Mouse (Mus musculus): ENCODE data around the gene Gm28845. TPM values are rescaled to one million over a fixed set of nuclear protein-coding genes. Genes with fewer than 3 reads are reported as not detected.

Gene Gm28845
- polyA plus RNA-seq, 1 experiment, result not detected

DNA sequence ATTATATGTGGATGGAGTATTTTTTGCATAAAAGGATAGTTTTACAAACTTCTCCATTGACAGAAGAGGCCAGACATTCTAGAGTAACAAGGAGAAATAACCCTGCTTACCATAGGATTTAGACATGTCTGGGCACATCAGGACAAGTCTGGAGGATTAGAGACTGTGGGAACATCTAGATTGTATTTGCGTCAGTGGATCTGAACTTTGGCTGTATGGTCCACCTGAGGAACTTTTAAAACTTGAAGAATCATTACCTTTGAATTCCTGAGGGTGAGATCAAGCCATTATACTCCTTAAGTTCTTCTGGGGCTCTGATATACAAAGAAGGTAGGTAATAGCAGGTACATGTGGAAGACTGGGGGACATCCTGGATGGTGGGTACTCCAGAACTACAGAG is 12.3 kb upstream of the Gm28845 start:
- H3K4me3 ChIP-seq (ENCODE audit: insufficient read depth, low read length), result no peak overlapping the region
- no peaks in the 10 kb centered on the region for H3K4me1 ChIP-seq (ENCODE audit: control insufficient read depth, insufficient read depth, low read length)
- TF ChIP-seq POLR2A (IDR thresholded peaks at IDR 0.05; ENCODE audit: low read depth, low read length) (no peak), CTCF (IDR thresholded peaks at IDR 0.05; ENCODE audit: borderline replicate concordance, insufficient read depth, low read length) (no peak)

DNA sequence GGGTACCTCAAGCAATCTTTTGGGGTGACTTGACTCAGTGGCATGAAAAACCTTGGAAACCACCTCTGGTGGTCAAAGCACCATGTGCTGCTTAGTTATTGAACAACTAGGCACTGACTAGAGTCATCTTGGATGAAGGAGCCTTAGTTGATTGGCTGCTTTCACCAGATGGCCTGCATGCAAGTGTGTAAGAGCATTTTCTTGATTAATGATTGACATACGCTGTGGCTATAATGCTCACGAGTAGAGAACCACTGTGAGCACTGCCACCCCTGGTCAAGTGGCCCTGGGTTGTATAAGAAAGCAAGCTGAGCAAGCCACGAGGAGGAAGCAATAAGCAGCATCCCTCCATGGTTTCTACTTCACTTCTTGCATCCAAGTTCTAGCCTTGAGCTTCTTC is 10.9 kb upstream of the Gm28845 start:
- no peak for TF ChIP-seq CTCF (IDR thresholded peaks at IDR 0.05; ENCODE audit: borderline replicate concordance, insufficient read depth, low read length)
- no peak for TF ChIP-seq POLR2A (IDR thresholded peaks at IDR 0.05; ENCODE audit: low read depth, low read length)
- H3K4me3 ChIP-seq (ENCODE audit: insufficient read depth, low read length), result no peak overlapping the region
- no peaks in the 10 kb centered on the region for H3K4me1 ChIP-seq (ENCODE audit: control insufficient read depth, insufficient read depth, low read length)
- H3K27ac ChIP-seq (ENCODE audit: insufficient read depth, low read length), result no peak overlapping the region

More for the DNA sequence above, 12.3 kb upstream of the Gm28845 start:
- no peak overlapping the region for H3K27ac ChIP-seq (ENCODE audit: insufficient read depth, low read length)

DNA sequence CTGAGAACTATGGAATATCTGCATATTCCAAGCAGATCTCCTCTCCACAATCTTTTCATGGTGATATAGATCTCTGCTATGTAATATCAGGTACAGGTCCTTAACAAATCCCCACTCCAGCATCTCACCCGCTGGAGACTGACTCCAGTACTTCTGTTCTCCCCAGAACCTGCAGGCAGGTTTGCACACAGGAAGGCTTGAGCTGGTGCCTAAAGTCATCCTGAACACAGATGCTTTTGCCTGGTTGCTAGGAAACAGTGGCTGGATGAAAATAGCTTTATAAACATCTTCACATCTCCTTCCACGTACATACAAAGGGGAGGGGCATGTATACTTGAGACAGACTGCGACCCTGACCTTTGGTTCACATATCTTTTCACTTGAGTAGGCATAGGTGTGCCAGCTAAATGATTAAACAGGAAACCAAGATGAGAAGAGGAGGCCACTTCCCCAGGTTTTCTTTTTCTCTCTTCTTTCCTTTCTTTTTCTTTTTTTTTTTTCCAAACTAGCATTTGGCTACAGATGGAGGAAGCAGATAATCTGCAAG is 10.3 kb upstream of the Gm28845 start:
- Histone ChIP-seq H3K27ac (ENCODE audit: insufficient read depth, low read length) (no peak overlapping the region), H3K4me1 (ENCODE audit: control insufficient read depth, insufficient read depth, low read length) (no peaks in the 10 kb centered on the region), H3K4me3 (ENCODE audit: insufficient read depth, low read length) (no peak overlapping the region)
- TF ChIP-seq POLR2A (IDR thresholded peaks at IDR 0.05; ENCODE audit: low read depth, low read length) (no peak), CTCF (IDR thresholded peaks at IDR 0.05; ENCODE audit: borderline replicate concordance, insufficient read depth, low read length) (no peak)

DNA sequence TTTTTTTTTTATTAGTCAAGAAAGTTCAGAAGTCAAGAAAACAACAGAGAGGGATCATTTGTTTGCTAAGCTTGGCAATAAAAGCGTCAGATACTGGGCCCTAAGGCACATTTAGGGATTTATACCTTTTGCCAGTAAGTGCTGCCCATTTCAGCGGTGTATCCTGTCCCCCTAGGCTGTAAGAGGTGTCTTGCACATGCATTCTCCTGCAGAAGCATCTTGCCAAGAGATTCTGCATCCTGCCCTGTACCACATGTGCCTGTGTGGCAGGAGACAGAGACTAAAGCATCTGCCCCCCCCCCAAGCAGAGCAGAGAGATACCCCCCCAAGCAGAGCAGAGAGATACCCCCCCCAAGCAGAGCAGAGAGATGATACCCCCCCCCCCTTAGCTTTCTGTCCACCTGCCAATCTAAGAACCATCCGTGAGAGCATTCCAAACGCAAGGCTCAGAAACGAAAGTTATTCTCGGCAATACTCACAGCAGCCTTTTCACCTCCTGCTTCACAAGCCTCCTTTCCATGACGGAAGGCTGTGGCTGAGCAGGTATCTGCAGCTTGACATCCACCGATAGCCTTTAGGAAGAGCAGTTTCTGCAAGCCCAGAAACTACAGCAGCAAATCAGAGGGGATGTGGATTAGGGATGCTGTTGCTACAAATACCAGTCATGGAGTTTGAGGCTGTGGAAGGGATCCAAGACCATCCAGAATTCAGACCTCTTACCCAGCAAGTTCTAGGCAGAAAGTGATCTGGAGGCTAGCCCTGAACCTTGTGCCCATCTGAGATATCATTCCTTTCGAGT is 3.4 kb upstream of the Gm28845 start, which contains the start of gene D630023F18Rik:
Gene D630023F18Rik (minus strand): TSS at position 641 of the 799 bp plus-strand sequence.
- Histone ChIP-seq H3K4me1 (ENCODE audit: control insufficient read depth, insufficient read depth, low read length) (no peaks in the 10 kb centered on the region), H3K4me3 (ENCODE audit: insufficient read depth, low read length) (peak within 1 kb of the TSS; percentile 18), H3K27ac (ENCODE audit: insufficient read depth, low read length) (no peak within 1 kb of the TSS)
- TF ChIP-seq CTCF (IDR thresholded peaks at IDR 0.05; ENCODE audit: borderline replicate concordance, insufficient read depth, low read length) (no peak), POLR2A (IDR thresholded peaks at IDR 0.05; ENCODE audit: low read depth, low read length) (no peak)

DNA sequence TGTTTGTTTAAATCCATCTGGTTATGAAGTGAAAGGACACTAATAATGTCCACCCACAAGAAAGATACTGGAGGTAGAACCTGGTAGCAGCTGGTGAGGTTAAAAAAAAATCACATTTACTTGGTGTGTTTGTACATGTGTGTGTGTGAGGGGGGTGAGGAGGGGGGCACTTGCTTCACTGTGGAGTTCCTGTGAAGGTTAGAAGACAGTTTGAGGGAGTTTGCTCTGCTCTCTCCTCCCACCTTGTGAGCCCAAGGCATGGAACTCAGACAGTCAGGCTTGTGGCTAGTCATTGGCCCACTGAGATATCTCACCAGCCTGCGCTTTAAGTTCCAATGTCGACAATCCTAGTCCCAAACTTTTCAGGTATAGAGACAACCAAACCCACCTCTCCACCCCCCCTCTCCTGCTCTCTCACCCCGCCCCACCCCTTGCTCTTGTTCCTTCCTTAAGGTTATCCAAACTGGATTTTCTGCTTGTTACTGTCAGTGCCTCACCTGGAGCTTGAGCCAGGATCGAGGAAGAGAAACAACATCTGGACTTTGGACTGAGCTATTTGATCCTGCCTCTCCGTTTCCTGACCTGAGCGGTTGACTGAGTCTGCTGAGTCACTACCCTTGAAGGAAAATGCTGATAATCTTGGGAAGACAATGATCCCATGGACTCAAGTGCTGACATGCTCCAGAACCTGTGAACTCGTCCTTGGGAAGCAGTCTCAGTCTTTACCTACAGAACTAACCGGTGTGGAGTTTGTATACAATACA is 1.0 kb downstream of the Gm28845 start:
- no peak overlapping the region for H3K4me3 ChIP-seq (ENCODE audit: insufficient read depth, low read length)
- H3K4me1 ChIP-seq (ENCODE audit: control insufficient read depth, insufficient read depth, low read length), result no peaks in the 10 kb centered on the region
- H3K27ac ChIP-seq (ENCODE audit: insufficient read depth, low read length), result no peak overlapping the region
- TF ChIP-seq CTCF (IDR thresholded peaks at IDR 0.05; ENCODE audit: borderline replicate concordance, insufficient read depth, low read length) (no peak), POLR2A (IDR thresholded peaks at IDR 0.05; ENCODE audit: low read depth, low read length) (no peak)

DNA sequence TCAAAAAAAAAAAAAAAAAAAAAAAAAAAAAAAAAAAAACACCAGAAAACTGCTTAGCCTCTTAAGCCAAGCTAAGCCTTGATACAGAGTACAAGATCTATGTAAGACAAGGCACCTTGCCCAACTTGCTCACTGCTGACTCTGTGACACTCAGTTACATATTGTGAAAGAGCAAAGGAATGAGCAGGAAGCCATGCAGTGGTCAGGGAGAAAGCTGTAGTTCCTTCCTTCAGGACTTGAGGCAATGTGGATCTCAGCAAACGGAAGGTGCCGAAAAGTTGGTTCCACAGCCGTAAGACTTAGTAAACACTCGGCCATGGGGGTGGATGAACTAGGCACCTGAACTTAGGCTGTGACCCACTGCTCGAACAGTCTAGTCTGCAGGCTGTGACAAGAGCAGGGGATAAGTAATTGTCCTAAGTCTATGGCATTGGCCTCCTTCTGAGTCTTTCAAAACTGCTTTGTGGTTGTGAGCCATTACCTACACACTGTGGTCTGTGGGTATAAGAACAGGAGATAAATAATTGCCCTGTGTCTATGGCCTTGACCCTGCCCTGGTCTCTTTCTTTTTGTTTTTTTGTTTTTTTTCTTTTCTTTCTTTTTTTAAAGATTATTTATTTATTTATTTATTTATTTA is 5.7 kb downstream of the Gm28845 start:
- H3K4me1 ChIP-seq (ENCODE audit: control insufficient read depth, insufficient read depth, low read length), result no peaks in the 10 kb centered on the region
- no peak for TF ChIP-seq CTCF (IDR thresholded peaks at IDR 0.05; ENCODE audit: borderline replicate concordance, insufficient read depth, low read length)
- no peak for TF ChIP-seq POLR2A (IDR thresholded peaks at IDR 0.05; ENCODE audit: low read depth, low read length)
- no peak overlapping the region for H3K4me3 ChIP-seq (ENCODE audit: insufficient read depth, low read length)
- H3K27ac ChIP-seq (ENCODE audit: insufficient read depth, low read length), result no peak overlapping the region

DNA sequence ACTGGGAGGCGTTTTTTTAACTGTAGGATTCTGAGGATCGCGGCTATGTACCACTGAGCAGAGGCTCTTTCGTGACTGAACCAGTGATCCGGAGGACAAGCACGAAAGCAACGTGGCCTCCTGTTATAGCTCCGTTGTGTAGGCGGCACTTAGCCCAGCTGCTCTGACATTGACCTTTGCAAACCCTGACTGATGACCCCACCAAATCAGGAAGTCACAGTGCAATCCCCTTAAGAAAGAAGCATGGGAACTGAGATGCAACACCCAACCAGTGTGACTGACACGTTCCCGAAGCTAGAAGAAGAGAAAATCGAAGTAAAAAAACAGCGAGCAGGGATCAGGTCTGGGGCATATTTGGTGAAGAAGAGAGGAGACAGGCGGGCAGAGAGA is 6.6 kb downstream of the Gm28845 start:
- no peak overlapping the region for H3K27ac ChIP-seq (ENCODE audit: insufficient read depth, low read length)
- no peak overlapping the region for H3K4me3 ChIP-seq (ENCODE audit: insufficient read depth, low read length)
- no peaks in the 10 kb centered on the region for H3K4me1 ChIP-seq (ENCODE audit: control insufficient read depth, insufficient read depth, low read length)
- TF ChIP-seq POLR2A (IDR thresholded peaks at IDR 0.05; ENCODE audit: low read depth, low read length), result no peak
- TF ChIP-seq CTCF (IDR thresholded peaks at IDR 0.05; ENCODE audit: borderline replicate concordance, insufficient read depth, low read length), result no peak

DNA sequence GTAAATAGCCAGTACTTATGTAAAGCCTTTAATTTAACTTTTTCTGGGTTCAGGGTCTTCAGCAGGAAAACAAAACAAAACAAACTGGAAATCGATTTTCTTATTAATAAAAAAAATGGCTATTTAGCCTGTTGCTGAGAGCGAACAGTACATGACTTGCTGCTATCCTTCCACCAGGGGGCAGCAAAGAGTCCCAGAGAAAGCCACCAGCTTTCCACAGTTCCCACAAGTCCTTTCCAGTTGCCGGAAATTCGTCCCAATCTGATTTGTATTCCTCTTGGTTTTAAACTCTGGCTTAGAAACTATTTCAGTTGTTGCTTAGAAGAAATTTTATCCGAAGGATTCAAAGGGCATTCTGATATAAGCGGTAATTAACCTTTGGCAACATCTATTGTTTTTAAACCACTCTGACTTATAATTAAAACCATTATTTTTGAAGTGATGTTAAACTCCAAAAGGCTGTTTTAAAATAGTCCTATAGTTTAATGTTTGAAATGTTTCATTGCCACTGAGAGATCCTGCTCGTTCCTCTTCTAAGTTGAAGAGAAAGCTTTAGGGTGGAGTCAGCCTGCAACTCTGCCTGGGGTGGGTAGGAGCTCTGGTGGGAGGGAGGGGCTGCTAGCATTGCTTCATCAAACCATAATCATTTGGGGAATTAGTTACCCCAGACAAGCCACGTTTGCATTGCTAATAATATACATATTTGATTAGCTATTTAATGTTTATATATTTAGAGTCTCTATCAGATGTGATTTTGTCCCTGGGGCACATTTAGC is 7.1 kb downstream of the Gm28845 start:
- H3K4me3 ChIP-seq (ENCODE audit: insufficient read depth, low read length), result no peak overlapping the region
- TF ChIP-seq POLR2A (IDR thresholded peaks at IDR 0.05; ENCODE audit: low read depth, low read length), result no peak
- peak; percentile 52; the same call in 1 of the 2 replicates for TF ChIP-seq CTCF (IDR thresholded peaks at IDR 0.05; ENCODE audit: borderline replicate concordance, insufficient read depth, low read length)
- no peaks in the 10 kb centered on the region for H3K4me1 ChIP-seq (ENCODE audit: control insufficient read depth, insufficient read depth, low read length)
- H3K27ac ChIP-seq (ENCODE audit: insufficient read depth, low read length), result no peak overlapping the region
